Mouse (Mus musculus): ENCODE measurements at regions not wholly inside any gene's neighbourhood (a gene's known extent, or its start where the extent isn't known, plus 50 kb on each side); places are given as distances from the start of the nearest gene placed in this dataset.

DNA sequence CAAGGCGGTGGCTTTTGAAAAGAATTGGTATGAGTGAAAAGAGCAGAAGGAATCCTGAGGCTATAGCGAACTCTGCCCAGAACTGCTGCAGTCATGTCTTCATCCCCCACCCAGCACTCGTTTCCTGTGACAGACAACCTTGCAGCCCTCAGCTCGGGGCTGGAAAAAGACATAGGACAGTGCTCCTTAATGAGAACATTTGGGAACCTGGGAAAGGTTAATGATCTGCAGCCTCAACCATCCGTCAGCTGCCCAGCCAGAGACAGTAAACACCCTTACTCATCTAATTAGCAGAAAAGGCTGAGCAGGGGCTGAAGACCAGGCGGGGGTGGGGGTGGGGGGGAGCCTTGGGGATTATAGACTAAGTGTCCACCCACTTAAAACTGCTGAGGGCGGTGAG is 76.3 kb upstream of the Arhgap36 start:
- Histone ChIP-seq H3K36me3 (ENCODE audit: control insufficient read depth, insufficient read depth, low read length) (no peaks in the 10 kb centered on the region), H3K27me3 (replicated peaks; ENCODE audit: control insufficient read depth, insufficient read depth, low read length) (no peaks in the 10 kb centered on the region), H3K4me2 (ENCODE audit: low read length) (no peak overlapping the region), H3K9me3 (ENCODE audit: control insufficient read depth, low read length) (no peaks in the 10 kb centered on the region), H3K4me3 (ENCODE audit: low read depth, low read length) (no peak overlapping the region), H3K9ac (ENCODE audit: low read length) (no peak overlapping the region), H3K27ac (ENCODE audit: low read depth) (no peak overlapping the region), H3K4me1 (replicated peaks; ENCODE audit: control insufficient read depth, insufficient read depth, low read length) (no peaks in the 10 kb centered on the region)
- no peak for DNase-seq (ENCODE audit: low spot score)
- 23% methylated on average over 7 of the region's 7 CpGs for WGBS
- no peak for ATAC-seq (replicated peaks; ENCODE audit: low FRiP score, low TSS enrichment, low read depth)

DNA sequence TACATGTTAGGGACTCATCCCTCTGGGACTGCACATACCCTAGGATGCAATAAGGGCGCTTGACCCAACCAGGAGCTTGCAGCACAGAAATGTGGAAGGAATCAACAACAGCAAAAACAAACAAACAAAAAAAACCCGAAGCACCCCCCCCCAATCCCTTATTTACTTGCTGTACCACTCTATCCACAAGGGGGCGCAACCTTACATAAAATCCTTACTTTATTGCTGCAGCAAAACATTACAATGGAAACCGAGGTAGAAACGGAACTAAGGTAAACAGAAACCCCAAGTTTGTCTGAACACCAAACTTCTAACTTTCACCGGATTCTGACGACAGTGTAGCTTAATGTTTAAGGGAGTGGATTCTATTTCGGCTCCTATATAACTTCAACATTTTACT is 86.7 kb upstream of the Arhgap36 start:
- WGBS, result 27% methylated on average over 8 of the region's 8 CpGs
- H3K4me1 ChIP-seq (replicated peaks; ENCODE audit: control insufficient read depth, insufficient read depth, low read length), result no peaks in the 10 kb centered on the region
- H3K9me3 ChIP-seq (ENCODE audit: control insufficient read depth, low read length), result no peaks in the 10 kb centered on the region

DNA sequence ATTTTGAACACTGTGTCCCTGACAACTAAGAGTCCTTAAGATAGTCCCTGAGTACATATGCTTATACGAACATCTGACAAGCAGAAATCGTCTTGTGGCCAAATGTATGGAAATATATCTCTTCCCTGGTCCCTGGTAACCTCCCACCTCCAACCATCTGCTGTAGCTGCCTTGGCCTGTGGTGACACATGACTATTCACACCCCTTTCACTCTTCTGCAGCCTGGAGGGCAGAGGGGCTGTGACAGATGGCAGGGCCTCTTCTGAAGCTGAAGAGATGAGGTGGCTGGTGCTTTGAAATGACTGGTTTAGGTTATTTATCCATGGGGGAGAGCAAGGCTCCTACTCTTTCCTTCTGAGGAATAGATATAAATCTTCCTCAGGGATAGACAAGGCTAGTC is 82.3 kb upstream of the Enox2 start:
- no peak overlapping the region for H3K4me2 ChIP-seq (ENCODE audit: low read length)
- H3K9ac ChIP-seq (ENCODE audit: low read length), result no peak overlapping the region
- H3K9me3 ChIP-seq (ENCODE audit: control insufficient read depth, low read length), result no peaks in the 10 kb centered on the region
- no peaks in the 10 kb centered on the region for H3K4me1 ChIP-seq (replicated peaks; ENCODE audit: control insufficient read depth, insufficient read depth, low read length)
- H3K27ac ChIP-seq (ENCODE audit: low read depth), result no peak overlapping the region
- DNase-seq (ENCODE audit: low spot score) (no peak), ATAC-seq (replicated peaks; ENCODE audit: low FRiP score, low TSS enrichment, low read depth) (no peak)
- WGBS, result 63% methylated on average over 2 of the region's 2 CpGs
- H3K36me3 ChIP-seq (ENCODE audit: control insufficient read depth, insufficient read depth, low read length), result no peaks in the 10 kb centered on the region
- no peak overlapping the region for H3K4me3 ChIP-seq (ENCODE audit: low read depth, low read length)
- H3K27me3 ChIP-seq (replicated peaks; ENCODE audit: control insufficient read depth, insufficient read depth, low read length), result no peaks in the 10 kb centered on the region

More for the DNA sequence above, 86.7 kb upstream of the Arhgap36 start:
- no peak for ATAC-seq (replicated peaks; ENCODE audit: low FRiP score, low TSS enrichment, low read depth)
- no peak overlapping the region for H3K27ac ChIP-seq (ENCODE audit: low read depth)
- no peak overlapping the region for H3K4me3 ChIP-seq (ENCODE audit: low read depth, low read length)
- H3K36me3 ChIP-seq (ENCODE audit: control insufficient read depth, insufficient read depth, low read length), result no peaks in the 10 kb centered on the region
- H3K4me2 ChIP-seq (ENCODE audit: low read length), result peak overlapping the region; percentile 15; the same call in 1 of the 2 replicates
- DNase-seq (ENCODE audit: low spot score), result peak; percentile 54
- no peak overlapping the region for H3K9ac ChIP-seq (ENCODE audit: low read length)
- no peaks in the 10 kb centered on the region for H3K27me3 ChIP-seq (replicated peaks; ENCODE audit: control insufficient read depth, insufficient read depth, low read length)

DNA sequence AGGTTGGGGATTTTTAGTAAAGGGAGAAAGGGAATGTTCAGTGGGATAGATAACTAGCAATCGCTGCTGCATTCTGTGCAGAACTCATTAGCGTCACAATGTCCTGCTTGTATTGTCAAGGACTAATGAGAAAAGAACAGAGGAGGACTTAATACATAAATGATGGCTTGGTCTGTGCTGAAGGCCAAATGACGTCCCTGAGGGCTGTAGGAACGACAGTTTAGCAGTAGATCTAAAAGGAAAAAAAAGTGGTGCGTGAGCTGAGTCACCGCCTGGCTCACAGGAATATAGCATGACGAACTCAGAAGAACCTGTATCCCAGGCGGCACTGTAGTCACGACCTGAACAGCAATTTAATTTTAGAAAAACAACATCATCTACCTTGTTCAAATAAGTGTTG is 81.3 kb upstream of the Enox2 start:
- Histone ChIP-seq H3K9ac (ENCODE audit: low read length) (no peak overlapping the region), H3K36me3 (ENCODE audit: control insufficient read depth, insufficient read depth, low read length) (no peaks in the 10 kb centered on the region)

DNA sequence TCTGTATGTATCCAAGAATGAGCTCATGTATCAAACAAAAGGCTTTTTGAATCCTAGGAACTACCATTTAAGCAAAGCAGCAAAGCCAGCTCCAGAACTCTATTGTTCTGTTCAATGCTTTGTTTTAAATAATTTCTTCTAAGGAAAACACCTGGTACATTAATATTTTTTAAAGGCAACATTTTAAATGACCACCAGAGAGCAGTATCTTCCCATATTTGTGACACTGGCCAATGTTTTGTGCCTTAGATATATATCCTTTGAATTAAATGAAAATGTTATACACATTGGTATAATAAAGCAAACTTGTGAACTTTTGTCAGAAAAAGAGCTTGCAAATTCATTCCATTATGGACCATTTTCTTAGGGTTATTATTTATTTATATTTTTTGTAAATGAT is 58.4 kb upstream of the Enox2 start:
- Histone ChIP-seq H3K9me3 (ENCODE audit: control insufficient read depth, low read length) (no peaks in the 10 kb centered on the region), H3K36me3 (ENCODE audit: control insufficient read depth, insufficient read depth, low read length) (no peaks in the 10 kb centered on the region), H3K27me3 (replicated peaks; ENCODE audit: control insufficient read depth, insufficient read depth, low read length) (no peaks in the 10 kb centered on the region), H3K4me3 (ENCODE audit: low read depth, low read length) (no peak overlapping the region), H3K4me1 (replicated peaks; ENCODE audit: control insufficient read depth, insufficient read depth, low read length) (no peaks in the 10 kb centered on the region), H3K4me2 (ENCODE audit: low read length) (no peak overlapping the region), H3K27ac (ENCODE audit: low read depth) (no peak overlapping the region), H3K9ac (ENCODE audit: low read length) (no peak overlapping the region)
- DNase-seq (ENCODE audit: low spot score) (no peak), ATAC-seq (replicated peaks; ENCODE audit: low FRiP score, low TSS enrichment, low read depth) (no peak)

More for the DNA sequence above, 81.3 kb upstream of the Enox2 start:
- Histone ChIP-seq H3K4me1 (replicated peaks; ENCODE audit: control insufficient read depth, insufficient read depth, low read length) (no peaks in the 10 kb centered on the region), H3K4me2 (ENCODE audit: low read length) (no peak overlapping the region), H3K9me3 (ENCODE audit: control insufficient read depth, low read length) (no peaks in the 10 kb centered on the region), H3K27me3 (replicated peaks; ENCODE audit: control insufficient read depth, insufficient read depth, low read length) (no peaks in the 10 kb centered on the region), H3K4me3 (ENCODE audit: low read depth, low read length) (no peak overlapping the region), H3K27ac (ENCODE audit: low read depth) (no peak overlapping the region)
- no peak for ATAC-seq (replicated peaks; ENCODE audit: low FRiP score, low TSS enrichment, low read depth)
- 73% methylated on average over 9 of the region's 9 CpGs for WGBS
- DNase-seq (ENCODE audit: low spot score), result no peak

All from intestine, embryonic 14.5 days (tissue).